In genomic region chr15:89379429-89379828, GRCm38 (mm10) we compare ENCODE assay signal across 1 mouse cellular context.
TF ChIP-seq lines count a peak whose summit lies in the region.

No protein-coding gene starts in this region.

TF ChIP-seq in MEL, 35 proteins besides CTCF, POLR2A, EP300 and RAD21:
- TF ChIP-seq SIN3A (IDR thresholded peaks at IDR 0.05; ENCODE audit: low read length) (peak; percentile 38; the same call in 1 of the 2 replicates), CHD1 (IDR thresholded peaks at IDR 0.05; ENCODE audit: low read depth, low read length) (no peak), MEF2A (IDR thresholded peaks at IDR 0.05; ENCODE audit: extremely low read depth, insufficient replicate concordance, low read depth, low read length, poor library complexity, severe bottlenecking) (no peak), E2F4 (IDR thresholded peaks at IDR 0.05; ENCODE audit: borderline replicate concordance, low read depth, low read length) (no peak), USF2 (IDR thresholded peaks at IDR 0.05; ENCODE audit: borderline replicate concordance in 1 of 2, insufficient read depth in 1 of 2, low read depth in 1 of 2, low read length in 2 of 2) (no peak), JUND (IDR thresholded peaks at IDR 0.05; ENCODE audit: low read depth, low read length) (no peak), TAL1 (IDR thresholded peaks at IDR 0.05; ENCODE audit: low read length) (peak; percentile 66), MYC (IDR thresholded peaks at IDR 0.05; ENCODE audit: low read depth, low read length) (no peak), ZNF384 (IDR thresholded peaks at IDR 0.05; ENCODE audit: low read depth, low read length) (no peak), MXI1 (IDR thresholded peaks at IDR 0.05; ENCODE audit: low read depth, low read length) (no peak), KAT2A (conservative IDR thresholded peaks at IDR 0.05; ENCODE audit: low read depth, low read length) (no peak), POLR2AphosphoS5 (IDR thresholded peaks at IDR 0.05; ENCODE audit: borderline replicate concordance, low read depth, low read length) (no peak), ZMIZ1 (IDR thresholded peaks at IDR 0.05; ENCODE audit: low read depth, low read length) (no peak), RCOR1 (IDR thresholded peaks at IDR 0.05; ENCODE audit: low read depth, low read length) (no peak), MYB (IDR thresholded peaks at IDR 0.05; ENCODE audit: low read depth, low read length) (no peak), GATA1 (IDR thresholded peaks at IDR 0.05; ENCODE audit: low read depth, low read length) (peak; percentile 28; the same call in 1 of the 2 replicates), MAZ (IDR thresholded peaks at IDR 0.05; ENCODE audit: low read depth, low read length) (no peak), ZC3H11A (IDR thresholded peaks at IDR 0.05; ENCODE audit: low read depth, low read length) (no peak), CHD2 (IDR thresholded peaks at IDR 0.05; ENCODE audit: low read length) (no peak), HCFC1 (IDR thresholded peaks at IDR 0.05; ENCODE audit: low read depth, low read length) (no peak), TCF12 (IDR thresholded peaks at IDR 0.05; ENCODE audit: low read depth, low read length) (peak; percentile 48), GABPA (IDR thresholded peaks at IDR 0.05; ENCODE audit: low read depth, low read length) (no peak)
